Mouse (Mus musculus) frontal cortex, postnatal 14 days (tissue): Measurements from ENCODE around the gene Scrn3.

Experiments
- DNase-seq, 2 experiments: peaks; one replicate each; pipeline ENCODE4 v3.0.0; 2022; ENCODE audit warnings: low spot score in 2 of 2

Gene Scrn3

GRCm38 (mm10) chr2:73312152-73313116 is at the start of gene Scrn3, which contains the start of gene Cir1:
TSS of gene Scrn3 (plus strand) at chr2:73312601.
TSS of gene Cir1 (minus strand) at chr2:73312701.
- peak; percentile 89 to 92 for DNase-seq

DNA sequence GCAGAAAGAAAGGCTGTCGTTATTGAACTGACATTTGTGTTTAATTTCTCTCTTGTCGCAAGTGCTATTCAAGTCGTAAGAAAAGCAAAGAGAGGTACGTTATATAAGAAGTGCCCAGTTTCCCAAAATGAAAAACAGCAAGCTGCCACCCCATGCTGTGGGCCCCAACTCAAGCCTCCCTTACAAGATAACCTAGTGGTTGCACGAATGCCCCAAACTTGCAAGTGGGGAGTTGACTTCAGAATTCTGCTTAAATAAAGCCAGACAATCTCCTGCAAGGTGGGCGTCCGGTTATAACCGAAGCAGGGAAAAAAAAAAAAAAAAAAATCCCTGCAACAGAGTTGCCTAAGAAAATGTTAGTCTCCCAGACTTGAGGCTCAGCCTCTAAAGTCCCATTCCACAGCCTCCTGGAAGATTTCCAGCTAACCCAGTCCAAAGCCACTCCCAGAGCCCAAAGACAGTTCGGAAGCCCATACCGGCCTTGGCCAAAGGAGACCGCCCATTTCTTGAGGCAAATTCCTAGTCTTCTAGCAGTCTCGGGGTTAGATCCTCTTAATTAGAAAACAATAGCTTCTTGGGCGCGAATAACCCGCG is 49.1 kb upstream of the Scrn3 start:
- no peak for DNase-seq

GRCm38 (mm10) chr2:73263794-73264610 is 48.4 kb upstream of the Scrn3 start:
- DNase-seq = no peak

DNA sequence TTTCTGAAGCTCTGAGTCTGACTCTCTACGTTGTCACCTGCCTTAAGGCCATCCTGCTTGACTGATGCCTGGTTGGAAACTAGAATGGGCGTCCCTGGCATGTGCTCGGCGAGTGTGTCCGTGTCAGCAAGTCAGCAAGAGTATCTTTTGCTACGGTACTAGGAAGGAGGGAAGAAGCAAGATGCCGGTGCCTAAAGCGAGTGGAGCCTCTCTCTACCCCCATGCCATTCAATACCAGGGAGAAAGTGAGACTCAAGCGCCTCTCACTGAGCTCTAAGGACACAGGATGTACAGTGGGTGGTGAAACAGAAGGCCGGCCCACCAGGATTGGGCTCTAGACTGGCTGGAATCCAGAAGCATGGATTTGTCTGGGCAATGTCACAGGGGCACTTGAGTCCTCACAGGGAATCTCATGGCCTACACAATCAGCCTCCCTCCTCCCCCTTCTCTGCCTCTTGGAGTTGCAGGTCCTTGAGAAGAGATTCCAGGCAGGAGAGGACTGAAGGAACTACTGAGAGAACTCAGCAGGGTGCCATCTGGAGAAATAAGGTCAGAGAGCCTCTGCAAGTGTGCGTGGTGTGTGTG is 47.7 kb upstream of the Scrn3 start:
- DNase-seq = no peak

- no peak for DNase-seq
Measured at GRCm38 (mm10) chr2:73266011-73266410, 46.4 kb upstream of the Scrn3 start.

- DNase-seq = no peak
Measured at GRCm38 (mm10) chr2:73266623-73267022, 45.8 kb upstream of the Scrn3 start.

GRCm38 (mm10) chr2:73267231-73267630 is 45.2 kb upstream of the Scrn3 start:
- no peak for DNase-seq

GRCm38 (mm10) chr2:73267818-73268217 is 44.6 kb upstream of the Scrn3 start:
- DNase-seq = no peak

GRCm38 (mm10) chr2:73268281-73268680 is 44.1 kb upstream of the Scrn3 start:
- no peak for DNase-seq

DNA sequence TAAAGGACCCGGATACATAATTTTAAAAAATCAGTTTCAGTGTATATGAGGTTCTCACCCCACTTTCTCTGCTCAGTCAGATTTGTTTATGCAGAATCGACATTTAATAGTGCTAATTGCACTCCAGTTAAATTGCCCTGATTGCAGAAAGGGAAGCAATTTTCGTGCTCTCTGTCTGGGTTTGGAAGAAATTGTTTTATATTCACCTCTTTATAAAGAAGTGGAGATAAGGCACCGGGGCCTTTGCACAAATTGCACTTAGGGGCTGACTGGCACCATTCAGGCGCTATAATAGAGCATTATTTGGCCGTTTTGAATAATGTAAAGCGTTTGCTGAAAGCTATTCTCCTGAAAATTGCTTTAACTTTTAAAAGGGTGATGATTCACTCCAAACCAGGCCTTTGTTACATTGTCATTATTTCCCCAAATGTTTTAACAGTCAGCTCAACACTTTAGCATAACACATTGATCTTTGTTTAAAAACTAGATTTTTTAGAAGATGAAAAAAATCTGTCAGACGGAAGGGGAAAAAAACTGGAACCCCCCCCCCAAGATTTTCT is 43.5 kb upstream of the Scrn3 start:
- DNase-seq = no peak

DNA sequence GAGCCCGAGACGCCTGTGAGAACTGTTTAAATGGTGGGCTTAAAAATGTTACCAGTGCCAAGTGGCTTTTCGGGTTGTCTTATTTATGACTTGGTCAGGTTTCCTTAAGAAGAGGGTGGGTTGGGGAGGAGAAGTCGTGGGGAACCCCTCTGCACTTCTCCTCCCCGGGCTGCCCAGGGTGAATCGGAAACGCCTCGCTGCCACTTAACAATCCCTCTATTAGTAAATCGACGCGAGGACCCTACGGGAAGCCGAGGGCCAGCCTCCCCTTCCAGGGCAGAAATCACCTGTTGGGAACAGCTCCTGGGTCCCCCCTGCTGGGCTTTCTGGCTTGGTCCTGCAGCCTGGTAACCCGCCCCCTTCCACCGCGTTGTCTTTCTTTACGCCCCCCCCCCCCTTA is 42.7 kb upstream of the Scrn3 start:
- DNase-seq = no peak

DNA sequence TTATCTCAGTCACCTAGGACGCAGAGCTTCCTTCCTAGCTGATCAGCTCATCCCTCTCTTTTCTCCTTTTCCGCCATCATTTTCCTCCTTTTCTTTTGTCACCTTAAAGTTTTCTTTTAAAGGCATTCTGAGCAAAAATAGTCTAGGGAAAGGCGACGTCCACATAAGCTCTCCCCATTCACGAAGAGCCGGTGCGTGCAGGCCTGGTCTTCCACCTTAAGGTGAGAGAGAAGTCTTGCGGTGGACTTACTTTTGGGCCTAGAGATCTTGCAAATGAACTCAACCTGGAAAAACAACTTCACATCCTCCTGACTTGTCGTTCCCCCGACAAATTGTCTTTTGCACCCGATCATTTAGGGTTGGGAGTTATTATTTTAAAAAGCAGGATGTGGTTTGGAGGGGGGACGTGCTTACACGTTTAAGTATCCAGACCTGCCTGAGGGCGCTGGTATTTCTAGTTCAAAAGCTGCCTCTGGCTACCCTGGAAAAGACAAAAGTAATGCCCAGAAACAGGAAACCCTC is 42.3 kb upstream of the Scrn3 start:
- no peak for DNase-seq

- DNase-seq = peak; percentile 16 to 32
Measured at GRCm38 (mm10) chr2:73270593-73271458, 41.6 kb upstream of the Scrn3 start.

DNA sequence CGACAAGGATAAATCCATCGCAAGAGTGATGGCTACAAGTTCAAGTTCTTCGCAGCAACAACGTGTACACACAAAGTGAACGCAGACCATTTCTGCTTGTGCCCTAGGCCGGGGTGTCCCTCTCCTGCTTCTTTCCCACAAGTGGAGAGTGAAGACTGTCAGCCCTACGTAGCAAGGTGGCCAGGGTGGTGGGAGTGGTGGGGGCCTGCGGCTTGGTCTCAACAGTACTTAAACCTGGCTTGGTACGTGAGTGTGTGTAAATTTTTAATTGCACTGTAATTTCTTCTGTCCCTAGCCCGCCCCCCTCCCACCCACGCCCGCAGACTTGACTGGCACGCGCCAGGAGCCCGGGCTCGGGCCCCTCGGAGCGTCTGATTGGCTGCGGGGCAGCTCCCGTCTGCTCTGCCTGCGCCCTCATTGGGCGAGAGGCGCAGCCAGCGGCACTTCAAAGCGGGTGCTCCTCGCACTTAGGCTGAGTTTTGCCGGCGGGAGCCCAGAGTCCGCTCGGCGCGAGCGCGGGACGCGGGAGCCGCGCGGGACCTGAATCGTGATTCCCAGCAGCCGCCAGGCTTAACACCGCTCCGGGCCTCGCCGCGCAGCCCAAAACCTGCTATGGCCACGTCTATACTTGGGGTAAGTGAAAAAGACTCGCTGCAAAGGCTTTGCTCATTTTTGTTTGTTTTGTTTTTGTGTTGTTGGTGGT is 40.8 kb upstream of the Scrn3 start, which contains the start of gene Sp9:
Sp9 (plus strand) TSS at position 467 of the 703 bp plus-strand sequence.
- peak; percentile 34 to 45 for DNase-seq

GRCm38 (mm10) chr2:73272351-73273248 is 39.8 kb upstream of the Scrn3 start:
- DNase-seq = no peak

DNA sequence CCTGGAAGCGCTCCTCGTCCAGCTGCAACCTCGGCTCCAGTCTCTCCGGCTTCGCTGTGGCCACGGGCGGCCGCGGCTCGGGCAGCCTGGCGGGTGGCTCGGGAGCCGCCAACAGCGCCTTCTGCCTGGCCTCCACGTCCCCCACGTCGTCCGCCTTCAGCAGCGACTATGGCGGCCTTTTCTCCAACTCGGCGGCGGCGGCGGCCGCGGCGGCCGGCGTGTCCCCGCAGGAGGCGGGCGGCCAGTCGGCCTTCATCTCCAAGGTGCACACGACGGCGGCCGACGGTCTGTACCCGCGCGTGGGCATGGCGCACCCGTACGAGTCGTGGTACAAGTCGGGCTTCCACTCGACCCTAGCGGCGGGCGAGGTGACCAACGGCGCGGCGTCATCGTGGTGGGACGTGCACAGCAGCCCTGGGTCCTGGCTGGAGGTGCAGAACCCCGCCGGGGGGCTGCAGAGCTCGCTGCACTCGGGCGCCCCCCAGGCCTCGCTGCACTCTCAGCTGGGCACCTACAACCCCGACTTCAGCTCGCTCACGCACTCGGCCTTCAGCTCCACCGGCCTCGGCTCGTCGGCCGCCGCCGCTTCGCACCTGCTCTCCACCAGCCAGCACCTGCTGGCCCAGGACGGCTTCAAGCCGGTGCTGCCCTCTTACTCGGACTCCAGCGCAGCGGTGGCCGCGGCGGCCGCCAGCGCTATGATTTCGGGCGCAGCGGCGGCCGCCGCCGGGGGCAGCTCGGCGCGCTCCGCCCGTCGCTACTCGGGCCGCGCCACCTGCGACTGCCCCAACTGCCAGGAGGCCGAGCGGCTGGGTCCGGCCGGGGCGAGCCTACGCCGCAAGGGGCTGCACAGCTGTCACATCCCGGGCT is 38.9 kb upstream of the Scrn3 start:
- DNase-seq = no peak

GRCm38 (mm10) chr2:73274119-73274920 is 38.1 kb upstream of the Scrn3 start:
- no peak for DNase-seq
